Mouse (Mus musculus) embryonic facial prominence, embryonic 14.5 days (tissue): ENCODE results near the gene Cd19. TPM values are rescaled to one million over a fixed set of nuclear protein-coding genes. Genes with fewer than 3 reads are reported as not detected.

ENCODE experiments used
- ATAC-seq: fragments of 200-750 bp; cut with Nextera tagmentation; 2 replicates; pipeline ENCODE4 v1.8.0; 2017; ENCODE audit warnings: low read depth, moderate number of reproducible peaks, moderate TSS enrichment
- DNase-seq: peaks from one replicate; pipeline ENCODE4 v3.0.0-alpha.2; 2015; ENCODE audit warnings: low spot score
- H3K27ac ChIP-seq: fragments of 300-500 bp; sonication (generic); replicated peaks from 2 replicates; pipeline ENCODE4 v1.5.1; 2014; ENCODE audit warnings: low read depth, mild to moderate bottlenecking, low read length, moderate library complexity
- H3K27me3 ChIP-seq: fragments of 300-500 bp; sonication (generic); replicated peaks from 2 replicates; pipeline ENCODE4 v1.6.1; 2014; ENCODE audit warnings: low read length; ENCODE audit not compliant: control insufficient read depth, insufficient read depth
- H3K36me3 ChIP-seq: fragments of 300-500 bp; sonication (generic); 2 replicates; pipeline ENCODE4 v1.6.1; 2014; ENCODE audit warnings: low read length, mixed read lengths; ENCODE audit not compliant: control insufficient read depth, insufficient read depth
- H3K4me1 ChIP-seq: fragments of 300-500 bp; sonication (generic); 2 replicates; pipeline ENCODE4 v1.6.1; 2014; ENCODE audit warnings: antibody characterized with exemption, low read length; ENCODE audit not compliant: control insufficient read depth, insufficient read depth
- H3K4me2 ChIP-seq: fragments of 300-500 bp; sonication (generic); 2 replicates; pipeline ENCODE4 v1.6.1; 2014; ENCODE audit warnings: low read depth, mild to moderate bottlenecking, low read length, moderate library complexity, mixed read lengths
- H3K4me3 ChIP-seq: fragments of 300-500 bp; sonication (generic); 2 replicates; pipeline ENCODE4 v1.5.1; 2014; ENCODE audit warnings: low read depth, mild to moderate bottlenecking, low read length
- H3K9ac ChIP-seq: fragments of 300-500 bp; sonication (generic); 2 replicates; pipeline ENCODE4 v1.6.1; 2014; ENCODE audit warnings: low read depth, mild to moderate bottlenecking, low read length, moderate library complexity, mixed read lengths
- H3K9me3 ChIP-seq: fragments of 300-500 bp; sonication (generic); 2 replicates; pipeline ENCODE4 v1.6.1; 2016; ENCODE audit warnings: low read length; ENCODE audit not compliant: control insufficient read depth
- WGBS: fragments of 180-500 bp; shearing (Covaris S2); extraction: QIAGEN DNeasy Blood & Tissue Kit; methylation state at CpG from one replicate; pipeline ENCODE4 v1.1.7; 2014; 5-methylcytosine and 5-hydroxymethylcytosine counted together
- polyA plus RNA-seq: library from polyadenylated mRNA; unstranded; fragments of >200 nt; fragmentation: Nextera tagmentation; extraction: Ambion mirVana; gene quantifications from 2 replicates; pipeline ENCODE4 v1.2.1, GENCODE M21; 2014

Cd19 gene
- 0.19 and 0.28 TPM in 2 replicates for polyA plus RNA-seq

DNA sequence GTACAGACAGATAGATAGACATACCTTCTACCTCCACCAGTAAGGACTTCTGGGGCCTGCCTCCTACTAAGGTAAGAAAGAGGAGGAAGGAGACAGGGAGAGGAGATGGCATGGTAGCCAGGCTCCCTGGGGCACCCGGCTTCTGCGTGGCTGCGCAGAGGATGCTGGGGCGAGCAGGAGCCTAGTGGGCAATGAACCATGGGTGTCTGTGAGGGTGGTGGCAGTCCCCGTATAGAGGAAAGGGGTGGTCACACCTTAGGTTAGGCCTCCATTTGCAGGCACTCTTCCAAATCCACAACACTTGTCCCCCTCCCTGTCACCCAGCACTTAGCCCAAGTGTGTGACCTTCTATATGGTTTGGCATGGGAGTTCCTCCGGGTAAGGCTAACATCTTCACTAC, at the start of gene Cd19:
TSS of gene Cd19 (minus strand) at position 165 of the 400 bp plus-strand sequence.
- ATAC-seq (no peak), DNase-seq (no peak)
- Histone ChIP-seq H3K4me1 (no peaks in the 10 kb centered on the region), H3K27me3 (no peaks in the 10 kb centered on the region), H3K9ac (no peak within 1 kb of the TSS), H3K27ac (no peak within 1 kb of the TSS), H3K9me3 (no peaks in the 10 kb centered on the region), H3K4me2 (no peak within 1 kb of the TSS), H3K36me3 (no peaks in the 10 kb centered on the region), H3K4me3 (no peak within 1 kb of the TSS)
- 87% methylated on average over 6 of the region's 6 CpGs for WGBS

DNA sequence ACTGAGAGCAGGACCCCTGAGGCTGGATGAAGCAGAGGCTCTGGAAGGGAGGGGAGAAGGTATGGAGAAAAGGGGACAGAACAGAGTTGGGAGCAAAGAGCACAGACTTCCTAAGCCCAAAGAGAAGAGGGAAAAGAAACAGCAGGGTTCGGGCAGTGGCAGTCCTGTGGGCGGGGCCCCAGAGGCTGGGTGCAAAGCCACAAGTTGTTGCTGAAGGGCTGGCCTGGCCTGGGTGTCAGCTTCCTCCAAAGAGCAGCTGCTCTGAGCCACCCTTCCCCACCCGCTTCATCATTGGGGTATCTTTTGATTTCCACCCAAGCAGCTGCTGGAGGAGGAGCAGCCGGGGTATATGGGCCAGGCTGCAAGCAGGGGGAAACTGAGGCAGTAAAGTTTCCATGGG, 49.4 kb upstream of the Cd19 start:
- Histone ChIP-seq H3K4me1 (peaks cover 7% of the 10 kb centered on the region), H3K9ac (no peak overlapping the region), H3K9me3 (no peaks in the 10 kb centered on the region), H3K4me3 (no peak overlapping the region), H3K27ac (peak overlapping the region; percentile 67), H3K36me3 (peaks cover 32% of the 10 kb centered on the region), H3K27me3 (no peaks in the 10 kb centered on the region), H3K4me2 (no peak overlapping the region)
- peak; percentile 70 for DNase-seq
- WGBS: 64% methylated on average over 3 of the region's 4 CpGs
- ATAC-seq: no peak

DNA sequence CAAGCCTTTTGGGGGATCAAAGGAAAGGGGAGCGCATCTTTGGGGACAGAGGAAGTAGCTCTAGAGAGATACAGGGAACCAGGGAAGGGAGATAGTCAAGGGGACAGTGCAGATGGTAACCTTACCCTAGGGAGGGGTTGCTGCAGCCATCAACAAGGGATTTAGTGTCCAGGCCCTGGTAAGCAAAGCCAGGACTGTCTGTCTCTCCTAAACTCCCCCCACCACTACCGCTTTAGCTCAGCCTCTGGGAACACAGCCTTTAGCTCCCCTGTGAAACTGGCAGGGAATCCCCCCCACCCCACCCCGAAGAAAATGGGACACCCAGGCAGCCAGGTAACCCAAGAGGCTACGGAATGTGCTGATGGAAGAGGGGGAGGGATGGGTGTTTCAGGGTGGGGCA, 48.9 kb upstream of the Cd19 start:
- WGBS: 45% methylated on average over 4 of the region's 4 CpGs
- Histone ChIP-seq H3K4me3 (no peak overlapping the region), H3K9ac (no peak overlapping the region), H3K27me3 (no peaks in the 10 kb centered on the region), H3K4me2 (no peak overlapping the region), H3K9me3 (no peaks in the 10 kb centered on the region), H3K36me3 (peaks cover 26% of the 10 kb centered on the region), H3K27ac (peak overlapping the region; percentile 67; the same call in 1 of the 2 replicates), H3K4me1 (peaks cover 7% of the 10 kb centered on the region)
- no peak for DNase-seq
- ATAC-seq: no peak

DNA sequence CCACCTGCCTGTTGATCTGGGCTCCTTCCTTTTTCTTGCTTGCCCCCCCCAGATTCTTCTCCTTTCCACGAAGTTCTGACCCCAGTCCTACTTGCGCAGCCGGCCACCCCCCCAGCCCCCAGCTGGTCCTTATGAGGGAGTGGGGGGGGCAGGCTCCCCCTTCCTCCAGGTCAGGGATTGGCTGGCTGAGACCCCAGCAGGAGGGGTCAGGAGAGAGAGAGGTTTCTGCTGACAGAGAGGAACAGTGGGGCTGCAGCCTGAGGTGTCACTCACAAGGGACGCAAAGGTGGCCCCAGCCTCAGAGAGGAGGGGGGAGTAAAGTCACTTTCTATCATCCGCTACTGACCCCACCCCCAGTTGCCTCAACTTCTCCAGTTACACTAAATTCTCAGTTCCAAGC, 48.3 kb upstream of the Cd19 start, which contains the start of gene Atp2a1:
TSS of gene Atp2a1 (minus strand) at position 105 of the 400 bp plus-strand sequence.
- Histone ChIP-seq H3K36me3 (peaks cover 21% of the 10 kb centered on the region), H3K9me3 (no peaks in the 10 kb centered on the region), H3K27ac (peak within 1 kb of the TSS; percentile 67), H3K27me3 (no peaks in the 10 kb centered on the region), H3K4me2 (no peak within 1 kb of the TSS), H3K4me3 (peak within 1 kb of the TSS; percentile 8; the same call in 1 of the 2 replicates), H3K9ac (0 out of 2 replicates have a peak within 1 kb of the TSS, but pooled peaks have one; percentile 23), H3K4me1 (peaks cover 7% of the 10 kb centered on the region)
- no peak for ATAC-seq
- WGBS: 45% methylated on average over 5 of the region's 5 CpGs
- DNase-seq: peak; percentile 34

- H3K4me3 ChIP-seq: 0 out of 2 replicates have a peak overlapping the region, but pooled peaks have one; percentile 8
- H3K4me2 ChIP-seq: no peak overlapping the region
- H3K27ac ChIP-seq: peak overlapping the region; percentile 15; the same call in 1 of the 2 replicates
- H3K4me1 ChIP-seq: peaks cover 7% of the 10 kb centered on the region
- ATAC-seq: no peak
- no peaks in the 10 kb centered on the region for H3K9me3 ChIP-seq
- peak overlapping the region; percentile 23; the same call in 1 of the 2 replicates for H3K9ac ChIP-seq
- 65% methylated on average over 3 of the region's 3 CpGs for WGBS
- H3K27me3 ChIP-seq: no peaks in the 10 kb centered on the region
- H3K36me3 ChIP-seq: peaks cover 7% of the 10 kb centered on the region; the same call in 1 of the 2 replicates
- DNase-seq: peak; percentile 8
These were observed 46.9 kb upstream of the Cd19 start for GRCm38 (mm10) chr7:126461626-126462025.

- no peaks in the 10 kb centered on the region for H3K27me3 ChIP-seq
- H3K4me3 ChIP-seq: no peak overlapping the region
- 42% methylated on average over 10 of the region's 10 CpGs for WGBS
- peak; percentile 65 for DNase-seq
- no peak overlapping the region; the same call in 1 of the 2 replicates for H3K4me2 ChIP-seq
- no peak overlapping the region; the same call in 1 of the 2 replicates for H3K27ac ChIP-seq
- no peak overlapping the region for H3K9ac ChIP-seq
- H3K9me3 ChIP-seq: no peaks in the 10 kb centered on the region
- ATAC-seq: peak; percentile 56
- peaks cover 7% of the 10 kb centered on the region for H3K4me1 ChIP-seq
- no peaks in the 10 kb centered on the region for H3K36me3 ChIP-seq
These were observed 46.1 kb upstream of the Cd19 start for GRCm38 (mm10) chr7:126460623-126461399.

DNA sequence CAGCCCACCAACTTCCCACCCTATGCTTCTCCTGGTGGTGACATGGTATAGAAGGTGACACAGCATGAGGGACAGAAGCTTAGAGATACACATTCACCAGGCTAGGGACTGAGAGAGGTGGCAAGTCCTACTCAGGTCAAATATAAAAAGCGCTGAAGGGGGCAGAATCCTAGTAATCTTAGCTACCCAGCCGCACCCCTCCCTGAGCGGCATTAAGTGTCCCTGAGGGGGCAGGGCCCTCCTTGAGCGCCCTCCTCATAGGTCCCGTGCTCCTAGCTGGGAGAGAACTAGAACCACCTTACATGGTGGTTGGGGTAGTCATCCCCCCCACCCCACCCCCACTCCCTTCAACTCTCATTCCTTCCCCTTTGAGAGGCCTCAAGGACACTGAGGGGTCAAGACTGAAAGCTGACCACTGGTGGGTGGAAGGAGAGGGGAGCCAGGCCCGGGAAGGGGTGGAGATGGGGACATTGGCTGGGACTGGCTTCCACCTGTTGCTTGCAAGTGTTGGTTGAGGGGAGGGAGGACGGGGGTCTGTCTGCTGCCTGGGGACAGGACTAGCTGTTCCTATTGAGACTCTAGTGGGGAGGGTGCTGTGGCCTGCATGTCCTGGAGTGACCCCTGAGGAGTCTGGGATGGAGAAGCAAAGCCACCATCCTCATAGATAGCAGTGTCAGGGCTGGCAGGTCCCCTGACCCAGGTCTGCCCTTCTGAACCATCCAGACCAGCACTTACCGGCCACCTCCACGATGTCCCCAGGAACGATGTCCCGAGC, 44.3 kb upstream of the Cd19 start:
- ATAC-seq: no peak
- DNase-seq: no peak
- Histone ChIP-seq H3K36me3 (no peaks in the 10 kb centered on the region), H3K4me2 (no peak overlapping the region), H3K27me3 (no peaks in the 10 kb centered on the region), H3K4me3 (no peak overlapping the region), H3K4me1 (peaks cover 4% of the 10 kb centered on the region; the same call in 1 of the 2 replicates), H3K9me3 (no peaks in the 10 kb centered on the region), H3K9ac (no peak overlapping the region), H3K27ac (no peak overlapping the region)
- 71% methylated on average over 8 of the region's 11 CpGs for WGBS

- H3K9me3 ChIP-seq: no peaks in the 10 kb centered on the region
- no peak overlapping the region for H3K4me2 ChIP-seq
- 76% methylated on average over 5 of the region's 5 CpGs for WGBS
- DNase-seq: no peak
- H3K4me1 ChIP-seq: no peaks in the 10 kb centered on the region
- H3K27me3 ChIP-seq: no peaks in the 10 kb centered on the region
- ATAC-seq: no peak
- no peaks in the 10 kb centered on the region for H3K36me3 ChIP-seq
- H3K9ac ChIP-seq: no peak overlapping the region
- H3K27ac ChIP-seq: no peak overlapping the region
- H3K4me3 ChIP-seq: no peak overlapping the region
These were observed 43.5 kb upstream of the Cd19 start for GRCm38 (mm10) chr7:126458225-126458624.
